Mouse (Mus musculus) kidney, adult 2 months (tissue): Measurements from ENCODE around the gene Fhl3. TPM values are rescaled to one million over a fixed set of nuclear protein-coding genes. Genes with fewer than 3 reads are reported as not detected.
A peak's percentile ranks its signal among the peaks of the same experiment; 100 is the strongest.
"Not testable (repeated sequence)": the region's sequence is repeated elsewhere in the genome, so short reads cannot be mapped to it uniquely, and the experiment has no call there.

ENCODE experiments used
- DNase-seq: peaks from one replicate; pipeline ENCODE4 v3.0.0; 2021
- H3K27ac ChIP-seq: fragments of 200-500 bp; 2 replicates; pipeline ENCODE4 v1.5.1; 2012; ENCODE audit warnings: low read depth, low read length, control low read depth, inconsistent platforms; ENCODE audit not compliant: insufficient read depth
- H3K27me3 ChIP-seq: fragments of 200-500 bp; replicated peaks from 2 replicates; pipeline ENCODE4 v1.6.1; 2012; ENCODE audit warnings: mild to moderate bottlenecking, moderate library complexity, low read length, inconsistent platforms; ENCODE audit not compliant: control insufficient read depth, insufficient read depth
- H3K36me3 ChIP-seq: fragments of 200-500 bp; 2 replicates; pipeline ENCODE4 v1.6.1; 2012; ENCODE audit warnings: mild to moderate bottlenecking, moderate library complexity, low read length, inconsistent platforms; ENCODE audit not compliant: control insufficient read depth, insufficient read depth
- H3K4me1 ChIP-seq: fragments of 200-500 bp; 2 replicates; pipeline ENCODE4 v1.6.1; 2011; ENCODE audit warnings: low read length; ENCODE audit not compliant: control insufficient read depth, insufficient read depth
- H3K4me3 ChIP-seq: fragments of 200-500 bp; 2 replicates; pipeline ENCODE4 v1.5.1; 2011; ENCODE audit warnings: mild to moderate bottlenecking, low read depth, low read length, control low read depth; ENCODE audit not compliant: insufficient read depth
- CTCF ChIP-seq: fragments of 200-500 bp; conservative IDR thresholded peaks from 2 replicates; pipeline ENCODE4 v1.5.1; 2011; ENCODE audit warnings: low read depth, mild to moderate bottlenecking, control low read depth, low read length, moderate library complexity, mixed read lengths; ENCODE audit not compliant: insufficient read depth, insufficient read length
- POLR2A ChIP-seq: fragments of 200-500 bp; IDR thresholded peaks from one replicate; pipeline ENCODE4 v1.6.1; 2011; ENCODE audit warnings: low read depth, low read length, control low read depth
- WGBS: fragments of 180-500 bp; shearing (Covaris S2); methylation state at CpG from one replicate; pipeline ENCODE4 v1.1.7; 2018; 5-methylcytosine and 5-hydroxymethylcytosine counted together
- polyA plus RNA-seq: library from polyadenylated mRNA; depleted of rRNA; stranded (reverse); fragments of >200 nt; gene quantifications from 2 replicates; pipeline ENCODE4 v1.2.3, GENCODE M21; 2012

The Fhl3 gene
- polyA plus RNA-seq, 1 experiment, result 10.8 TPM

GRCm38 (mm10) chr4:124703881-124704796 is 3.6 kb downstream of the Fhl3 start:
- WGBS, result 44% methylated on average over 6 of the region's 6 CpGs
- DNase-seq, result peak; percentile 22
- Histone ChIP-seq H3K4me3 (no peak overlapping the region), H3K36me3 (no peaks in the 10 kb centered on the region), H3K27me3 (no peaks in the 10 kb centered on the region), H3K4me1 (peaks cover 11% of the 10 kb centered on the region; the same call in 1 of the 2 replicates), H3K27ac (peak overlapping the region; percentile 64)
- TF ChIP-seq POLR2A, result no peak
- TF ChIP-seq CTCF, result no peak

GRCm38 (mm10) chr4:124704797-124705474 is 4.4 kb downstream of the Fhl3 start:
- no peak for TF ChIP-seq CTCF
- no peak for TF ChIP-seq POLR2A
- Histone ChIP-seq H3K27ac (peak overlapping the region; percentile 78), H3K36me3 (no peaks in the 10 kb centered on the region), H3K4me1 (peaks cover 14% of the 10 kb centered on the region; the same call in 1 of the 2 replicates), H3K27me3 (no peaks in the 10 kb centered on the region), H3K4me3 (no peak overlapping the region)
- WGBS, result 32% methylated on average over 11 of the region's 11 CpGs
- peak; percentile 74 for DNase-seq

- Histone ChIP-seq H3K4me3 (no peak overlapping the region), H3K27me3 (no peaks in the 10 kb centered on the region), H3K4me1 (peaks cover 18% of the 10 kb centered on the region; the same call in 1 of the 2 replicates), H3K36me3 (no peaks in the 10 kb centered on the region), H3K27ac (peak overlapping the region; percentile 78)
- 70% methylated on average over 23 of the region's 23 CpGs for WGBS
- TF ChIP-seq CTCF (no peak), POLR2A (no peak)
- DNase-seq, result no peak
Observed at GRCm38 (mm10) chr4:124705661-124706269, 5.3 kb downstream of the Fhl3 start.

GRCm38 (mm10) chr4:124707381-124708199 is 7.1 kb downstream of the Fhl3 start:
- not testable (repeated sequence) for H3K27me3 ChIP-seq, DNase-seq, H3K27ac ChIP-seq, H3K36me3 ChIP-seq, H3K4me3 ChIP-seq
- WGBS, result 91% methylated on average over 25 of the region's 25 CpGs
- H3K4me1 ChIP-seq, result peaks cover 18% of the 10 kb centered on the region; the same call in 1 of the 2 replicates

GRCm38 (mm10) chr4:124708200-124708517 is 7.7 kb downstream of the Fhl3 start:
- WGBS, result 45% methylated on average over 1 of the region's 1 CpGs
- H3K4me1 ChIP-seq, result peaks cover 18% of the 10 kb centered on the region; the same call in 1 of the 2 replicates
- H3K27ac ChIP-seq, DNase-seq, H3K4me3 ChIP-seq, H3K27me3 ChIP-seq, H3K36me3 ChIP-seq: not testable (repeated sequence)

- 3% methylated on average over 41 of the region's 41 CpGs for WGBS
- peak; percentile 95 for DNase-seq
- Histone ChIP-seq H3K4me1 (peaks cover 15% of the 10 kb centered on the region; the same call in 1 of the 2 replicates), H3K27me3 (no peaks in the 10 kb centered on the region), H3K4me3 (peak overlapping the region; percentile 33), H3K36me3 (no peaks in the 10 kb centered on the region), H3K27ac (peak overlapping the region; percentile 82)
- no peak for TF ChIP-seq CTCF
- no peak for TF ChIP-seq POLR2A
Observed at GRCm38 (mm10) chr4:124708518-124709477, 8.3 kb downstream of the Fhl3 start.
